Mouse (Mus musculus) liver, embryonic 15.5 days (tissue): ENCODE results near the gene Usp7. TPM values are rescaled to one million over a fixed set of nuclear protein-coding genes. Genes with fewer than 3 reads are reported as not detected.

Source experiments
- ATAC-seq: fragments of 200-750 bp; cut with Nextera tagmentation; 2 replicates; pipeline ENCODE4 v1.8.0; 2017; ENCODE audit warnings: moderate number of reproducible peaks, mild to moderate bottlenecking, moderate library complexity; ENCODE audit not compliant: insufficient read depth
- H3K27ac ChIP-seq: fragments of 300-500 bp; sonication (generic); replicated peaks from 2 replicates; pipeline ENCODE4 v1.5.1; 2015; ENCODE audit warnings: mild to moderate bottlenecking, inconsistent platforms
- H3K27me3 ChIP-seq: fragments of 300-500 bp; sonication (generic); 2 replicates; pipeline ENCODE4 v1.6.1; 2015; ENCODE audit warnings: mild to moderate bottlenecking, inconsistent platforms
- H3K36me3 ChIP-seq: fragments of 300-500 bp; sonication (generic); replicated peaks from 2 replicates; pipeline ENCODE4 v1.6.1; 2015; ENCODE audit warnings: moderate library complexity, mild to moderate bottlenecking, inconsistent platforms
- H3K4me1 ChIP-seq: fragments of 300-500 bp; sonication (generic); replicated peaks from 2 replicates; pipeline ENCODE4 v1.6.1; 2015; ENCODE audit warnings: inconsistent platforms
- H3K4me2 ChIP-seq: fragments of 300-500 bp; sonication (generic); 2 replicates; pipeline ENCODE4 v1.6.1; 2015; ENCODE audit warnings: moderate library complexity, mild to moderate bottlenecking, inconsistent platforms
- H3K4me3 ChIP-seq: fragments of 300-500 bp; sonication (generic); replicated peaks from 2 replicates; pipeline ENCODE4 v1.5.1; 2015; ENCODE audit warnings: mild to moderate bottlenecking, inconsistent platforms
- H3K9ac ChIP-seq: fragments of 300-500 bp; sonication (generic); 2 replicates; pipeline ENCODE4 v1.6.1; 2015; ENCODE audit warnings: moderate library complexity, mild to moderate bottlenecking, inconsistent platforms
- H3K9me3 ChIP-seq: fragments of 300-500 bp; sonication (generic); replicated peaks from 2 replicates; pipeline ENCODE4 v1.6.1; 2016; ENCODE audit warnings: inconsistent platforms
- WGBS: fragments of 180-500 bp; shearing (Covaris S2); methylation state at CpG from one replicate; pipeline ENCODE4 v1.1.7; 2015; ENCODE audit warnings: mixed read lengths; ENCODE audit not compliant: insufficient replicate concordance; 5-methylcytosine and 5-hydroxymethylcytosine counted together
- polyA plus RNA-seq: library from polyadenylated mRNA; unstranded; fragments of >200 nt; fragmentation: Nextera tagmentation; extraction: Ambion mirVana; gene quantifications from 2 replicates; pipeline ENCODE4 v1.2.1, GENCODE M21; 2015

Gene Usp7
- polyA plus RNA-seq, 1 experiment from 2014 or later, result 24.4 TPM

DNA sequence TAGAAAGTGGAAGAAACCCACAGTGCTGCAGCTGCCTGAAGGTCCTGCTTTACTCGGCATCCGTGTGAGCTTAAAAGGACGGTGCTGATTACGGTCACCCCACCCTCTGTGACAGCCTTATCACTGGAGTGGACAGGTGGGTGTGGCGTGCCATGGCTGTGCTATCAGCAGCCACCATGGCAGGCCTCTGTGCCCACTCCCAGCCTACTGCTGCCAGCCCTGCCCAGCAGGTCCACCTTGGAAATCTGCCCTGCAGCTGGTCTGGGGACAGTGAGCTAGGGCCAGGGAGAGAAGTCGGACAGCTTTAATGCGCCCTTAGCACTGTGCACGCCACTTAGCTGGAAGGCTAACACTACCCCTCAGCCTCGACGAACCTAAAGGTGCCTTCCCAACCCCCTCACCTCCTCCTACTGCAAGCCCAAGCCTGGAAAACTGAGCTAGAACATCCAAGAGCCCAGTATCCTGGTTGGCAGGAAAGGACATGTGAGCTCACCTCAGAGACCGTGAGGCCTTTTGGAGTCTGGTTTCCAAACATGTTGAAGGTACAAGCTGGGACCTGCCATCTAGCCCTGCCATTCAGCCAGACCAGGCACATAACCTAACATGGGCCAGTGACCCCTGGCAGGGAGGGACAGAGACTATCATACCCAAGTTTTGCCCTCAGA lies 105.1 kb downstream of the Usp7 start:
- Histone ChIP-seq H3K4me2 (peak overlapping the region; percentile 75), H3K9ac (peak overlapping the region; percentile 64), H3K4me1 (peaks cover 69% of the 10 kb centered on the region), H3K27ac (peak overlapping the region; percentile 97), H3K27me3 (no peaks in the 10 kb centered on the region), H3K36me3 (peaks cover 84% of the 10 kb centered on the region), H3K4me3 (peak overlapping the region; percentile 37), H3K9me3 (no peaks in the 10 kb centered on the region)
- 24% methylated on average over 11 of the region's 11 CpGs for WGBS
- ATAC-seq, result peak; percentile 98

DNA sequence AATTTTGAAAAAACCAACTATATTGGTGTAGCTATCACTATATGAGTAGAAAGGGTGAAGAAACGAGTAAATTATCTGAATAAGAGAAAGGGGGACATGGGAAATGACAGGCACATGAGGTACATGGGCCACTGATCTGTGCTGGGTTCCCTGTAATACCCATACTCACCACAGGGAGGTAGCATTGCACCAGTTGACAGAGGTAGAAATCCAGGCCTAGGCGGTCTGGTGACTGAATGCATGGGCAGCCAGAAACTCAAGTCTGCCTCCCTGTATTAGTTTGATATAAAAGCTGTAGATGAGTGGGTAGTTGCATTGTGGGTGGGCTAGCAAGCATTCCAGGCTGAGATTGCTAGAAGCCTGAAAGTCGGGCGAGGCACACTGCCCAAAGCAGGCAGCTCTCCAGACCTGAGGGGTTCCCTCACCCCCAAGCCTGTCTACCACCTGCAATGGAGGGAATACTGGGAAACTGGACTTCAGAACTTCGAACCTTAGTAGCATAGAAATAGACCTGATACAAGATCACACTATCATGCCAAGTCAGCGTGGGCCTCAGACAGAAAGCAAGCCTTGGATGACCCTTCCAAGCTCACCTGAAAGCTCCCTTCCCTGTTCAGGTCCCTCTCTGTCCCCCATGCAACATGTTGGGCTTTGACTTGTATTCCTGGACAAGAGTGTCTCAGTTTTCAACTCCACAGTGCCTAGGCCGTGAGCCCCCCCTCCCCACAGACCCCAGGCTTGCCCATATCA lies 105.8 kb downstream of the Usp7 start:
- Histone ChIP-seq H3K4me2 (peak overlapping the region; percentile 75), H3K36me3 (peaks cover 77% of the 10 kb centered on the region), H3K27ac (peak overlapping the region; percentile 97), H3K9ac (peak overlapping the region; percentile 64), H3K27me3 (no peaks in the 10 kb centered on the region), H3K9me3 (no peaks in the 10 kb centered on the region), H3K4me1 (peaks cover 67% of the 10 kb centered on the region), H3K4me3 (peak overlapping the region; percentile 37)
- ATAC-seq, result peak; percentile 42
- 21% methylated on average over 7 of the region's 7 CpGs for whole genome bisulfite sequencing

DNA sequence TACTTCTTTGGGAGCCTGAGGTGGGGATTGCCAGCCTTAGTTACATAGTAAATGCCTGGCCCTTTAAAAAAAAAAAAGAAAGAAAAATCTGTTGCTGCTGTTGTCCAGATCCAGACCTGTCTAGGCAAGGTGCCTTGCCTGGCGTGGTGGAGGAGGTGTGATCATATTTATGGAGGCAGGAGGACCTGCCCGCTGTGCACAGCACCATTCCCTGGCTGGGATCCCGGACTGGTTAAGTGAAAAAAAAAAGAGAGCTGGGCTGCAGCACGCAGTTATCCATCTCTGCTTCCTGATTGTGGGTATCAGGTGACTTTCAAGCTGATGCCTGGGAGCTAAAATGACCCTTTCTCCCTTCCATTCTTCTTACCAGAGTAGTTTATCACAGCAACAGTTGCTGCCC lies 107.0 kb downstream of the Usp7 start:
- Histone ChIP-seq H3K36me3 (peaks cover 65% of the 10 kb centered on the region), H3K4me1 (peaks cover 74% of the 10 kb centered on the region), H3K9ac (peak overlapping the region; percentile 28; the same call in 1 of the 2 replicates), H3K27me3 (no peaks in the 10 kb centered on the region), H3K27ac (peak overlapping the region; percentile 97), H3K9me3 (no peaks in the 10 kb centered on the region), H3K4me2 (no peak overlapping the region), H3K4me3 (no peak overlapping the region)
- 66% methylated on average over 4 of the region's 4 CpGs for WGBS
- ATAC-seq, result no peak

DNA sequence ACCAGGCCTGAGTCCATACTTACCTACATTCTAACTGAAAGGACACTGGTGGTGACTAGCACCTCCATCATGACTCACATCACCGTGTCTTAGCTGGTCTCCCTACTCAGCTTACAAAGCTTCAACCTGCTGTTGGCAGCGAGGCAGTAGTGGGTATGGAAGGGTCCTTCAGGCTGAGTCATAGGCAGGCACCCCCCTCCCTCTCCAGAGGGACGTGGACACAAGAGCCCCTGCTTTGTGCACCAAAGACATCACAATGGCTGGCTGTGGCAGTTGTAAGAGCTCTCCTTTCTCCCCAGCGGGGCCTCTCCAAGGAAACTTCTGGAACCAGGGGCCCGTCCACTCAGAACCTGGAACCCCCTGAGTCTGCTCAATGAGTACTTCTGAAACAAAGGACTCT lies 111.6 kb downstream of the Usp7 start, which contains the start of gene Gm5767:
Gene Gm5767 (plus strand): TSS at position 301 of the 400 bp plus-strand sequence.
- H3K9ac ChIP-seq, result no peak within 1 kb of the TSS
- H3K36me3 ChIP-seq, result peaks cover 30% of the 10 kb centered on the region
- H3K9me3 ChIP-seq, result no peaks in the 10 kb centered on the region
- no peak for ATAC-seq
- no peaks in the 10 kb centered on the region for H3K27me3 ChIP-seq
- H3K4me3 ChIP-seq, result no peak within 1 kb of the TSS
- no peak within 1 kb of the TSS for H3K4me2 ChIP-seq
- WGBS, result 70% methylated on average over 5 of the region's 5 CpGs
- peaks cover 75% of the 10 kb centered on the region for H3K4me1 ChIP-seq
- H3K27ac ChIP-seq, result peak within 1 kb of the TSS; percentile 97

GRCm38 (mm10) chr16:8679780-8680179 lies 112.3 kb downstream of the Usp7 start:
- Histone ChIP-seq H3K4me3 (no peak overlapping the region), H3K27me3 (no peaks in the 10 kb centered on the region), H3K4me1 (peaks cover 75% of the 10 kb centered on the region), H3K27ac (peak overlapping the region; percentile 97), H3K4me2 (no peak overlapping the region), H3K9ac (no peak overlapping the region), H3K36me3 (peaks cover 23% of the 10 kb centered on the region), H3K9me3 (no peaks in the 10 kb centered on the region)
- ATAC-seq, result no peak
- 66% methylated on average over 3 of the region's 3 CpGs for WGBS

- Histone ChIP-seq H3K4me3 (no peak overlapping the region), H3K4me2 (peak overlapping the region; percentile 43), H3K4me1 (peaks cover 77% of the 10 kb centered on the region), H3K27me3 (no peaks in the 10 kb centered on the region), H3K27ac (peak overlapping the region; percentile 97), H3K9ac (peak overlapping the region; percentile 19; the same call in 1 of the 2 replicates), H3K36me3 (peaks cover 12% of the 10 kb centered on the region), H3K9me3 (no peaks in the 10 kb centered on the region)
- 31% methylated on average over 4 of the region's 4 CpGs for WGBS
- ATAC-seq, result peak; percentile 30
Measured at GRCm38 (mm10) chr16:8678676-8679075, 113.4 kb downstream of the Usp7 start.

DNA sequence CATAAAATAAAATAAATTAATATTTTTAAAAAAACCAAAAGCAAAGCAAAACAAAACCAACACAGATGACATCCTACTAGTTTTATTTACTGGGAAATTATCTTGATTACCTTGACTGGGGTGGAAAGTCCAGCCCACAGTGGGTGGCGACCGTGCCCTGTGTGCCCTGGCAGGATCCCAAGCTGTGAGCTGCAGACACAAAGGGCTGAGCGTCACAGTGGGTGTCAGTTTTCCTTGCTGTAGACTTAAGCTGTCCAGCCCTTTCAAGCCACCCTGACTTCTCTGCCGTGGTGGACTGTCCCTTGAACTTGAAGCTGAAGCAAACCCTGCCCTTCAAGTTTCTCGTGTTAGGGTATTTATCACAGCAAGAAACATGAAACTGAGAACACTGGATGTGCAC lies 114.1 kb downstream of the Usp7 start:
- no peak for ATAC-seq
- Histone ChIP-seq H3K4me3 (no peak overlapping the region), H3K9ac (peak overlapping the region; percentile 19; the same call in 1 of the 2 replicates), H3K4me2 (peak overlapping the region; percentile 43), H3K27ac (peak overlapping the region; percentile 97), H3K4me1 (peaks cover 84% of the 10 kb centered on the region), H3K27me3 (no peaks in the 10 kb centered on the region), H3K9me3 (no peaks in the 10 kb centered on the region), H3K36me3 (0 out of 2 replicates have a peak, but pooled peaks cover 5% of the 10 kb centered on the region)
- 29% methylated on average over 5 of the region's 5 CpGs for WGBS

GRCm38 (mm10) chr16:8676800-8677199 lies 115.3 kb downstream of the Usp7 start:
- Histone ChIP-seq H3K9ac (peak overlapping the region; percentile 44), H3K4me1 (peaks cover 89% of the 10 kb centered on the region), H3K4me2 (peak overlapping the region; percentile 66), H3K27me3 (no peaks in the 10 kb centered on the region), H3K36me3 (no peaks in the 10 kb centered on the region), H3K4me3 (peak overlapping the region; percentile 33), H3K27ac (peak overlapping the region; percentile 97), H3K9me3 (no peaks in the 10 kb centered on the region)
- peak; percentile 24 for ATAC-seq
- 47% methylated on average over 4 of the region's 4 CpGs for WGBS

DNA sequence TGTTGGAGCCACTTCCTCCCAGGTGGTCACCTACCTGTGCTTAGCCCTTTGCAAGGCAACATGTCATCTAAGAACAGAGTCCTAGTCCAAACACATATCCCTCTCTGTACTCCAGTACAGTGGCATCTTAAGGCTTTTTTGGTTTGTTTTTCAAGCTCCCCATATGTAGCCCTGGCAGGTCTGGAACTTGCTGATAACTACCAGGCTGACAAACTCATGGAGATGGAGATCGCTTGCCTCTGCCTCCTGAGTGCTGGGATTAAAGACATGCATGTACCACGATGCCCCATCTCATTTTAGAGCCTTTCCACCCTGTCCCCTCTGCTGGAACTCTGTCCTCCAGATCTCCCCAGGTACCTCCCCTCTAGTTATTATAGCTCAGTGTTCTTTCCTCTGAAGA lies 115.9 kb downstream of the Usp7 start:
- no peaks in the 10 kb centered on the region for H3K36me3 ChIP-seq
- peak overlapping the region; percentile 97 for H3K27ac ChIP-seq
- peaks cover 95% of the 10 kb centered on the region for H3K4me1 ChIP-seq
- WGBS, result 10% methylated on average over 2 of the region's 2 CpGs
- H3K4me3 ChIP-seq, result peak overlapping the region; percentile 33
- H3K4me2 ChIP-seq, result peak overlapping the region; percentile 66
- no peaks in the 10 kb centered on the region for H3K27me3 ChIP-seq
- no peaks in the 10 kb centered on the region for H3K9me3 ChIP-seq
- peak; percentile 59 for ATAC-seq
- H3K9ac ChIP-seq, result peak overlapping the region; percentile 44

GRCm38 (mm10) chr16:8675559-8675958 lies 116.5 kb downstream of the Usp7 start:
- no peaks in the 10 kb centered on the region for H3K27me3 ChIP-seq
- ATAC-seq, result peak; percentile 38
- H3K27ac ChIP-seq, result peak overlapping the region; percentile 97
- peaks cover 97% of the 10 kb centered on the region for H3K4me1 ChIP-seq
- no peaks in the 10 kb centered on the region for H3K36me3 ChIP-seq
- peak overlapping the region; percentile 33 for H3K4me3 ChIP-seq
- H3K9ac ChIP-seq, result peak overlapping the region; percentile 44
- peak overlapping the region; percentile 66 for H3K4me2 ChIP-seq
- WGBS, result 33% methylated on average over 8 of the region's 8 CpGs
- H3K9me3 ChIP-seq, result no peaks in the 10 kb centered on the region

DNA sequence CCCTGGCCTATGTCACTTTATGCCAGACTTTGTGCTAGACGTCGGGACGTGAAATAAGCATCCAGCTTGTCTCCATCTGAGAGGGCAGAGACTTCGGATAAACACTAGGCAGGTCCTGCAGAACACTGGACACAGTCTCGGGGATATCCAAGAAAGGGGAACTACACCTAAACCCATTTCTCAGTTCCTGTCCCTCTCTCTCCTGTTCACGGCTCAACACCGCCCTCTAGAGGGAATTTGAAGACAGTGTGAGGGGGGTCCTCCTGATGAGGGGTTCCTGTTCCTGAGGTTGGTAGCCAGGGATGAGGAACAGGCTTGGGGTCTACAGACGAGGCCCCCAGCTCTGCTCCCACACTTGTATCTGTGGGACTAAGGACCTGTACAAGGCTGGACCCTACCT lies 117.9 kb downstream of the Usp7 start:
- peak overlapping the region; percentile 52 for H3K4me2 ChIP-seq
- peaks cover 11% of the 10 kb centered on the region for H3K36me3 ChIP-seq
- H3K27ac ChIP-seq, result peak overlapping the region; percentile 97
- H3K9ac ChIP-seq, result no peak overlapping the region
- 1% methylated on average over 8 of the region's 8 CpGs for WGBS
- H3K4me1 ChIP-seq, result peaks cover 98% of the 10 kb centered on the region
- no peaks in the 10 kb centered on the region for H3K9me3 ChIP-seq
- H3K4me3 ChIP-seq, result no peak overlapping the region
- H3K27me3 ChIP-seq, result no peaks in the 10 kb centered on the region
- no peak for ATAC-seq
